Mouse (Mus musculus): ENCODE results near the gene Adam22. TPM values are rescaled to one million over a fixed set of nuclear protein-coding genes. Genes with fewer than 3 reads are reported as not detected.

The Adam22 gene
- polyA plus RNA-seq, 1 experiment from 2014 or later = 7.7 TPM

DNA sequence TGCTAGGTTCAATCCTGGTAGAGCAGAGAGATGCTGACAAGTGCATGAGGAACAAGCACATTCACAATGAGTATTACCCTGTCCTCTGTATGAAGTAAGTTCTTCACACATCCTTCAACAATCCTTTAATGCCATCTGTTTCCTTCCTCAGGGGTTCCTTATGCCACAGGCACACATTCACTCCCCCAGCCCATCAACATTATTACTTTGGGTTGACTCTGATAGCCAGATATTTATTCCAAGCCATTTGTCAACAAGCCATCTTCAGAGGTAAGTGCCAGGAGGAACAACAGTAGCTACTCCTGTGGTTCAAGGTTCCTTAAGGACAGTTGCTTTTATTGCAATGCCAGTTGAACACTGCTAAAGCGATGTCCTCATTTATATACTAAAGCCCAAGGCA is 216.3 kb downstream of the Adam22 start:
- Histone ChIP-seq H3K4me1 (replicated peaks; ENCODE audit: insufficient read depth, low read length) (no peaks in the 10 kb centered on the region), H3K36me3 (ENCODE audit: insufficient read depth, low read length) (no peaks in the 10 kb centered on the region), H3K27ac (no peak overlapping the region), H3K9ac (ENCODE audit: low read depth, low read length) (no peak overlapping the region), H3K4me3 (replicated peaks; ENCODE audit: low read depth, low read length) (no peak overlapping the region), H3K9me3 (replicated peaks; ENCODE audit: low read length) (no peaks in the 10 kb centered on the region), H3K4me2 (ENCODE audit: low read length) (no peak overlapping the region), H3K27me3 (ENCODE audit: insufficient read depth, low read length) (no peaks in the 10 kb centered on the region)
- WGBS = 83% methylated on average over 1 of the region's 1 CpGs
- ATAC-seq (replicated peaks; ENCODE audit: low FRiP score, low read depth) = no peak
- no peak for TF ChIP-seq CTCF (IDR thresholded peaks at IDR 0.05; ENCODE audit: low read depth)
- DNase-seq (ENCODE audit: low spot score) = no peak

DNA sequence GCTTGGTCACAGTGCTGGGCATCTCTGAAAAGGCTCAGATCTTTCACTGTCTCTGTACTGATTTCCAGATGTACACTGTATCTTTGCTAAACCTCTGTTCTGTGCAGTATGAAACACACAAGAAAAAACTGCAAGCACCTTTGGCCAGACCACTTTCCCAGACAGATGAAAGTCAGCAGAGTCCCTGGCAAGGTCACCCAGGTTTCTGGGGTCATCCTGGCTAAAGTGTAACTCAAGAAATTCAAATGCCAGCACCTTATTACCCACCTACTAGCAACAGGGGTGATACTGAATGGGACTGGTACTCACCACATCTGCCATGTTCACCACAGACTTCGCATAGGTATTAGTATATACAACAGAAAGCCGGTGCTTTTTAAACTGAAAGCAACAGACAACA is 221.8 kb downstream of the Adam22 start:
- no peaks in the 10 kb centered on the region for H3K27me3 ChIP-seq (ENCODE audit: insufficient read depth, low read length)
- H3K36me3 ChIP-seq (ENCODE audit: insufficient read depth, low read length) = no peaks in the 10 kb centered on the region
- ATAC-seq (replicated peaks; ENCODE audit: low FRiP score, low read depth) (no peak), DNase-seq (ENCODE audit: low spot score) (no peak)
- TF ChIP-seq CTCF (IDR thresholded peaks at IDR 0.05; ENCODE audit: low read depth) = no peak
- H3K4me3 ChIP-seq (replicated peaks; ENCODE audit: low read depth, low read length) = no peak overlapping the region
- no peak overlapping the region for H3K9ac ChIP-seq (ENCODE audit: low read depth, low read length)
- WGBS = 95% methylated on average over 2 of the region's 2 CpGs
- no peaks in the 10 kb centered on the region for H3K9me3 ChIP-seq (replicated peaks; ENCODE audit: low read length)
- H3K4me1 ChIP-seq (replicated peaks; ENCODE audit: insufficient read depth, low read length) = no peaks in the 10 kb centered on the region
- no peak overlapping the region for H3K27ac ChIP-seq
- no peak overlapping the region for H3K4me2 ChIP-seq (ENCODE audit: low read length)

DNA sequence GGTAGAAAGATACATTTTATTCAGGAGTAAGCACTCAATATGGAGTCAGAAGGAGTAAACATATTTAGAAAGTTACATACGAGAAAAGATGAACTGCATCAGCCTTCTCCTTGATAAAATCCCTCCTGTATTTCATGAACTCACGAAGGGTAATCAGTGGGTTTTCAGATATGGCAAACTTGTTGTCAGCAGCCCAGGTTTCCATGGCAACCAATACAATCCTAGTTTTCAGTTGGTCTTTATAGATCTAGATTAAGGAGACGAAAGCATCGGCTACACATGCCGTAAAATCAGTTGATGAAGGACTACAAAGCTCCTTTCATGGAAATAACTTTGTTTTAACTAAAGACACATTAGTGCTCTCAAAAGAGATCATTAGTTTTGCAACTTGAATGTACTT is 222.5 kb downstream of the Adam22 start:
- H3K4me1 ChIP-seq (replicated peaks; ENCODE audit: insufficient read depth, low read length) = no peaks in the 10 kb centered on the region
- H3K27me3 ChIP-seq (ENCODE audit: insufficient read depth, low read length) = no peaks in the 10 kb centered on the region
- ATAC-seq (replicated peaks; ENCODE audit: low FRiP score, low read depth) (no peak), DNase-seq (ENCODE audit: low spot score) (no peak)
- H3K4me2 ChIP-seq (ENCODE audit: low read length) = no peak overlapping the region
- H3K36me3 ChIP-seq (ENCODE audit: insufficient read depth, low read length) = no peaks in the 10 kb centered on the region
- WGBS = 70% methylated on average over 5 of the region's 5 CpGs
- H3K9me3 ChIP-seq (replicated peaks; ENCODE audit: low read length) = no peaks in the 10 kb centered on the region
- no peak overlapping the region for H3K27ac ChIP-seq
- TF ChIP-seq CTCF (IDR thresholded peaks at IDR 0.05; ENCODE audit: low read depth) = no peak
- H3K4me3 ChIP-seq (replicated peaks; ENCODE audit: low read depth, low read length) = no peak overlapping the region
- no peak overlapping the region for H3K9ac ChIP-seq (ENCODE audit: low read depth, low read length)

DNA sequence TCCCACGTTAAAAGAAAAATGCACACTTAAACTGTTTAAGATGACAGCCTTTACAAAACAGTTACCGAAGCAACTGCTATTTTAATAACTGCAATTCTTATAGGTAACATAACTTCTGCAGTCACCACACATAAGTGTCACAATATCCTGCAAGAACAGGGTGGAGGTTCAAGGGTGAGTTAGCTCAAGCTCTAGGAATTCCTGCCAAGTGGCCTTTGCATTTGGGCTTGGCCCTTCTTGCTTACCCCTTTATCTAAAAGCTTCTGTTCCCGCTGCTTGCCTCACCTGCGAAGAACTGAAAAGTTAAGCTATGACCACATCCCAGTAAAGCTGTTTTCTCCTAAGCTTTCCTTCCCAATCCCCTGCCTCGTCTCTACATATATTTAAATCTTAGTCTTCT is 235.4 kb downstream of the Adam22 start:
- Histone ChIP-seq H3K4me2 (ENCODE audit: low read length) (no peak overlapping the region), H3K4me1 (replicated peaks; ENCODE audit: insufficient read depth, low read length) (no peaks in the 10 kb centered on the region), H3K27me3 (ENCODE audit: insufficient read depth, low read length) (no peaks in the 10 kb centered on the region), H3K36me3 (ENCODE audit: insufficient read depth, low read length) (no peaks in the 10 kb centered on the region), H3K9me3 (replicated peaks; ENCODE audit: low read length) (no peaks in the 10 kb centered on the region), H3K4me3 (replicated peaks; ENCODE audit: low read depth, low read length) (no peak overlapping the region), H3K9ac (ENCODE audit: low read depth, low read length) (no peak overlapping the region), H3K27ac (no peak overlapping the region)
- DNase-seq (ENCODE audit: low spot score) = no peak
- ATAC-seq (replicated peaks; ENCODE audit: low FRiP score, low read depth) = no peak
- TF ChIP-seq CTCF (IDR thresholded peaks at IDR 0.05; ENCODE audit: low read depth) = no peak
- WGBS = 76% methylated on average over 5 of the region's 5 CpGs

DNA sequence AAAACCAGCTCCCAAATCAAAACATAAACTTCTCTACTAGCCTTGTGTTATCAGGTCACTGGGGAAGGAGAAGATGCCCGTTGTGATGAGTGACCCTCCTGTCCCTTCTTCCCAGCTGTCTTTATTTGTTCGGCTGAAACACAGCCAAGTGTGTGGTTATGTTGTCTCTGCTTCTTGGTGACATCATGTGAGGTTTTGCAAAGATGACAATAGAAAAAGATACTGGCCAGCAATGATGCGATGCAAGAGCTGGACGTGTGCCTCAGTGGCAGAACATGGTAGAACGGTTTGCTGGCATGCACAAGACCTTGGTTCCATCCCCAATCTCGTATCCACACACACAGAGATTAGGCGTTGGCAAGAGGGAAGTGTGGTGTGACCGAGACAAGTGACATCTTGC is 236.0 kb downstream of the Adam22 start:
- H3K4me1 ChIP-seq (replicated peaks; ENCODE audit: insufficient read depth, low read length) = no peaks in the 10 kb centered on the region

DNA sequence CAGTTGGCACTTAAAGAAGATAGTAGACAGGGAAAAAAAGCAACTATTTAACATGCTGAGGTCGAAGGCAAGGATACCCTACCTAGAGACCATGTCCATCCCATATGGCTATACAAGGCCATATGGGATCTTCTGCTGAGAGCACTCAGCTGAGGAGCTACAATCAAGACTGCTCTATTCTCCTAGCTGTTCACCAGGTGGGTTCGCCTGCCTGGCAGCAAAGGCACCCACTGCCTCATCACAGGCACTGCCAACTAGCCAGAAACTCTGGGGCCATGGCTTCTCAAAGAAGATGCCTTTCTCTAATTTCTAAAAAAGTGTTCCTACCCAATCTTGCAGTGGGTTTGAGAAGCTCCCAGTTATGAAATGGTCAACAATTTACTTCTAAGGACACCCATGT is 238.2 kb downstream of the Adam22 start:
- WGBS = 89% methylated on average over 2 of the region's 2 CpGs
- Histone ChIP-seq H3K36me3 (ENCODE audit: insufficient read depth, low read length) (no peaks in the 10 kb centered on the region), H3K27ac (no peak overlapping the region), H3K4me3 (replicated peaks; ENCODE audit: low read depth, low read length) (no peak overlapping the region), H3K9me3 (replicated peaks; ENCODE audit: low read length) (no peaks in the 10 kb centered on the region), H3K27me3 (ENCODE audit: insufficient read depth, low read length) (no peaks in the 10 kb centered on the region), H3K4me2 (ENCODE audit: low read length) (no peak overlapping the region), H3K9ac (ENCODE audit: low read depth, low read length) (no peak overlapping the region), H3K4me1 (replicated peaks; ENCODE audit: insufficient read depth, low read length) (no peaks in the 10 kb centered on the region)
- no peak for DNase-seq (ENCODE audit: low spot score)
- no peak for ATAC-seq (replicated peaks; ENCODE audit: low FRiP score, low read depth)
- no peak for TF ChIP-seq CTCF (IDR thresholded peaks at IDR 0.05; ENCODE audit: low read depth)

More for the DNA sequence above, 236.0 kb downstream of the Adam22 start:
- ATAC-seq (replicated peaks; ENCODE audit: low FRiP score, low read depth) (no peak), DNase-seq (ENCODE audit: low spot score) (no peak)
- no peak for TF ChIP-seq CTCF (IDR thresholded peaks at IDR 0.05; ENCODE audit: low read depth)
- no peak overlapping the region for H3K4me3 ChIP-seq (replicated peaks; ENCODE audit: low read depth, low read length)
- no peaks in the 10 kb centered on the region for H3K27me3 ChIP-seq (ENCODE audit: insufficient read depth, low read length)
- H3K27ac ChIP-seq = no peak overlapping the region
- no peaks in the 10 kb centered on the region for H3K36me3 ChIP-seq (ENCODE audit: insufficient read depth, low read length)
- 69% methylated on average over 8 of the region's 8 CpGs for WGBS
- no peak overlapping the region for H3K4me2 ChIP-seq (ENCODE audit: low read length)
- no peak overlapping the region for H3K9ac ChIP-seq (ENCODE audit: low read depth, low read length)
- H3K9me3 ChIP-seq (replicated peaks; ENCODE audit: low read length) = no peaks in the 10 kb centered on the region

DNA sequence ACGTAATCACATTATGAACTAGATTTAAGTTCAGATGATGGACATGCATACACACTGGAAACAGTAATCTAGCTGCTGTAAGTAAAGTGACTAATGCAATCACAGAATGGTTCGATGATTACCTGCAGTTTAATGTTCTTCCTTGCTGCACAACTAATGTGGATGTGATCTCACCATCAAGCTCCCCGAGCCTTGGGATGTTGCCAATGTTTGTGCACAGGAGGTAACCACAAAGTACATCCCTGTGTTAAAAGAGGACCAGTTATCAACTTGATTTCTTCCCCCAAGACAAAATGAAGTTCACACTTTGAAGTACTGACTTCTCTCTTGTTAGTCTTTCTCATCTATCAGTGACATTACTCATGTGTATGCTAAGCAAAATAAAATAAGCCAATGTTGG is 247.0 kb downstream of the Adam22 start:
- Histone ChIP-seq H3K27ac (no peak overlapping the region), H3K36me3 (ENCODE audit: insufficient read depth, low read length) (no peaks in the 10 kb centered on the region), H3K27me3 (ENCODE audit: insufficient read depth, low read length) (no peaks in the 10 kb centered on the region), H3K4me1 (replicated peaks; ENCODE audit: insufficient read depth, low read length) (no peaks in the 10 kb centered on the region), H3K4me2 (ENCODE audit: low read length) (no peak overlapping the region), H3K9me3 (replicated peaks; ENCODE audit: low read length) (no peaks in the 10 kb centered on the region), H3K9ac (ENCODE audit: low read depth, low read length) (no peak overlapping the region), H3K4me3 (replicated peaks; ENCODE audit: low read depth, low read length) (no peak overlapping the region)
- TF ChIP-seq CTCF (IDR thresholded peaks at IDR 0.05; ENCODE audit: low read depth) = no peak
- WGBS = 83% methylated on average over 3 of the region's 3 CpGs
- no peak for ATAC-seq (replicated peaks; ENCODE audit: low FRiP score, low read depth)
- no peak for DNase-seq (ENCODE audit: low spot score)
